Mouse (Mus musculus) splenic B cell, adult 2 months (primary cell): ENCODE measurements around the gene Gm10300.
A peak's percentile ranks its signal among the peaks of the same experiment; 100 is the strongest.

Source experiments
- DNase-seq: peaks from one replicate; pipeline ENCODE4 v3.0.0-alpha.2; 2011; ENCODE audit warnings: low read depth, low spot score
- H3K27me3 ChIP-seq: 2 replicates; pipeline ENCODE4 v1.6.1; 2012; ENCODE audit warnings: mild to moderate bottlenecking, low read length, moderate library complexity, mixed read lengths; ENCODE audit not compliant: control insufficient read depth, poor library complexity, insufficient read depth, severe bottlenecking
- H3K36me3 ChIP-seq: 2 replicates; pipeline ENCODE4 v1.6.1; 2012; ENCODE audit warnings: mild to moderate bottlenecking, low read length, moderate library complexity, mixed read lengths; ENCODE audit not compliant: control insufficient read depth, poor library complexity, insufficient read depth, severe bottlenecking

The Gm10300 gene

GRCm38 (mm10) chr4:132080492-132080983 is 6.0 kb downstream of the Gm10300 start:
- Histone ChIP-seq H3K27me3 (no peaks in the 10 kb centered on the region), H3K36me3 (no peaks in the 10 kb centered on the region)
- DNase-seq = no peak

GRCm38 (mm10) chr4:132085114-132085513 is 10.6 kb downstream of the Gm10300 start:
- no peak for DNase-seq
- no peaks in the 10 kb centered on the region for H3K27me3 ChIP-seq
- H3K36me3 ChIP-seq = no peaks in the 10 kb centered on the region

GRCm38 (mm10) chr4:132088921-132089320 is 14.4 kb downstream of the Gm10300 start:
- DNase-seq = peak; percentile 80
- no peaks in the 10 kb centered on the region for H3K36me3 ChIP-seq
- no peaks in the 10 kb centered on the region; the same call in 1 of the 2 replicates for H3K27me3 ChIP-seq

GRCm38 (mm10) chr4:132093136-132093535 is 18.6 kb downstream of the Gm10300 start:
- no peaks in the 10 kb centered on the region; the same call in 1 of the 2 replicates for H3K27me3 ChIP-seq
- H3K36me3 ChIP-seq = no peaks in the 10 kb centered on the region
- DNase-seq = no peak

- no peak for DNase-seq
- Histone ChIP-seq H3K27me3 (no peaks in the 10 kb centered on the region; the same call in 1 of the 2 replicates), H3K36me3 (no peaks in the 10 kb centered on the region)
Observed at GRCm38 (mm10) chr4:132093928-132094327, 19.4 kb downstream of the Gm10300 start.

- DNase-seq = no peak
- no peaks in the 10 kb centered on the region for H3K36me3 ChIP-seq
- H3K27me3 ChIP-seq = no peaks in the 10 kb centered on the region; the same call in 1 of the 2 replicates
Observed at GRCm38 (mm10) chr4:132095043-132095442, 20.5 kb downstream of the Gm10300 start.

GRCm38 (mm10) chr4:132099548-132099947 is 25.1 kb downstream of the Gm10300 start:
- no peak for DNase-seq
- H3K27me3 ChIP-seq = no peaks in the 10 kb centered on the region
- H3K36me3 ChIP-seq = no peaks in the 10 kb centered on the region

- H3K27me3 ChIP-seq = no peaks in the 10 kb centered on the region
- DNase-seq = peak; percentile 20
- H3K36me3 ChIP-seq = no peaks in the 10 kb centered on the region
Observed at GRCm38 (mm10) chr4:132101152-132101551, 26.7 kb downstream of the Gm10300 start.

GRCm38 (mm10) chr4:132108221-132108620 is 33.7 kb downstream of the Gm10300 start:
- no peaks in the 10 kb centered on the region for H3K27me3 ChIP-seq
- DNase-seq = no peak
- no peaks in the 10 kb centered on the region for H3K36me3 ChIP-seq

GRCm38 (mm10) chr4:132111227-132111626 is 36.7 kb downstream of the Gm10300 start:
- no peak for DNase-seq

GRCm38 (mm10) chr4:132113411-132114095 is 39.1 kb downstream of the Gm10300 start:
- Histone ChIP-seq H3K27me3 (no peaks in the 10 kb centered on the region), H3K36me3 (no peaks in the 10 kb centered on the region)
- peak; percentile 19 for DNase-seq

More at GRCm38 (mm10) chr4:132111227-132111626, 36.7 kb downstream of the Gm10300 start:
- no peaks in the 10 kb centered on the region for H3K36me3 ChIP-seq
- no peaks in the 10 kb centered on the region for H3K27me3 ChIP-seq

GRCm38 (mm10) chr4:132116315-132116714 is 41.8 kb downstream of the Gm10300 start:
- DNase-seq = no peak
- peaks cover 2% of the 10 kb centered on the region; the same call in 1 of the 2 replicates for H3K27me3 ChIP-seq
- H3K36me3 ChIP-seq = no peaks in the 10 kb centered on the region

GRCm38 (mm10) chr4:132119566-132119965 is 45.1 kb downstream of the Gm10300 start:
- no peak for DNase-seq
- H3K36me3 ChIP-seq = no peaks in the 10 kb centered on the region
- H3K27me3 ChIP-seq = peaks cover 2% of the 10 kb centered on the region; the same call in 1 of the 2 replicates

GRCm38 (mm10) chr4:132121674-132122073 is 47.2 kb downstream of the Gm10300 start:
- H3K27me3 ChIP-seq = peaks cover 2% of the 10 kb centered on the region; the same call in 1 of the 2 replicates
- H3K36me3 ChIP-seq = no peaks in the 10 kb centered on the region
- DNase-seq = peak; percentile 13

GRCm38 (mm10) chr4:132123166-132123565 is 48.7 kb downstream of the Gm10300 start:
- DNase-seq = no peak
- Histone ChIP-seq H3K27me3 (peaks cover 2% of the 10 kb centered on the region; the same call in 1 of the 2 replicates), H3K36me3 (no peaks in the 10 kb centered on the region)
